Mouse (Mus musculus) ES-E14 (cell line): Measurements from ENCODE around the gene Zfp768. TPM values are rescaled to one million over a fixed set of nuclear protein-coding genes. Genes with fewer than 3 reads are reported as not detected.

ENCODE experiments used
- DNase-seq: peaks from one replicate; pipeline ENCODE4 v3.0.0-alpha.2; 2013; ENCODE audit warnings: low read depth, low spot score
- H3K27ac ChIP-seq: 2 replicates; pipeline ENCODE4 v1.5.1; 2012; ENCODE audit warnings: low read depth, mild to moderate bottlenecking, low read length, moderate library complexity, mixed read lengths; ENCODE audit not compliant: poor library complexity, insufficient read depth, severe bottlenecking
- H3K36me3 ChIP-seq: 2 replicates; pipeline ENCODE4 v1.6.1; 2012; ENCODE audit warnings: mild to moderate bottlenecking, low read length, moderate library complexity, mixed read lengths; ENCODE audit not compliant: control insufficient read depth, poor library complexity, insufficient read depth, severe bottlenecking
- H3K4me1 ChIP-seq, 2 experiments: fragments of 150-350 bp in 1 of 2; sonication (generic) in 1 of 2; 2 replicates each; pipeline ENCODE4 v1.6.1; 2012; ENCODE audit warnings: low read length in 2 of 2, mild to moderate bottlenecking in 1 of 2, mixed read lengths in 1 of 2; ENCODE audit not compliant: control insufficient read depth in 2 of 2, insufficient read depth in 2 of 2, poor library complexity in 1 of 2
- H3K4me3 ChIP-seq, 2 experiments: fragments of 150-350 bp in 1 of 2; sonication (generic) in 1 of 2; 2 replicates each; pipeline ENCODE4 v1.5.1; 2012; ENCODE audit warnings: low read length in 2 of 2, low read depth in 1 of 2, mild to moderate bottlenecking in 1 of 2, mixed read lengths in 1 of 2; ENCODE audit not compliant: insufficient read depth in 1 of 2, poor library complexity in 1 of 2, severe bottlenecking in 1 of 2
- H3K9ac ChIP-seq: 2 replicates; pipeline ENCODE4 v1.6.1; 2012; ENCODE audit warnings: low read depth, mild to moderate bottlenecking, low read length, mixed read lengths; ENCODE audit not compliant: poor library complexity, insufficient read depth, severe bottlenecking
- H3K9me3 ChIP-seq: fragments of 150-350 bp; sonication (generic); 2 replicates; pipeline ENCODE4 v1.6.1; 2012; ENCODE audit warnings: low read depth, mild to moderate bottlenecking, low read length; ENCODE audit not compliant: control insufficient read depth, insufficient read depth
- CHD2 ChIP-seq: IDR thresholded peaks from 2 replicates; pipeline ENCODE4 v1.6.1; 2014; ENCODE audit warnings: mild to moderate bottlenecking, low read depth, low read length, inconsistent platforms
- HCFC1 ChIP-seq: IDR thresholded peaks from 2 replicates; pipeline ENCODE4 v1.6.1; 2012; ENCODE audit warnings: low read length, inconsistent platforms, borderline replicate concordance; ENCODE audit not compliant: insufficient read depth
- MAFK ChIP-seq: IDR thresholded peaks from 2 replicates; pipeline ENCODE4 v1.6.1; 2014; ENCODE audit warnings: mild to moderate bottlenecking, low read depth, low read length, inconsistent platforms; ENCODE audit not compliant: insufficient read depth
- ZC3H11A ChIP-seq: IDR thresholded peaks from 2 replicates; pipeline ENCODE4 v1.6.1; 2012; ENCODE audit warnings: low read depth, mild to moderate bottlenecking, inconsistent platforms, low read length, borderline replicate concordance
- ZNF384 ChIP-seq: IDR thresholded peaks from 2 replicates; pipeline ENCODE4 v1.6.1; 2012; ENCODE audit warnings: low read depth, low read length, inconsistent platforms
- in situ Hi-C, 2 experiments: fragments of 600-800 bp; cut with MboI; formaldehyde crosslinking; loops; one replicate each; pipeline ENCODE4 v1.15.1; 2025; ENCODE audit warnings: low sequenced_read_pairs in 2 of 2, inconsistent platforms in 1 of 2; ENCODE audit not compliant: unreplicated experiment in 2 of 2
- total RNA-seq: library from RNA; depleted of rRNA; stranded (reverse); fragments of 300-350 nt; gene quantifications from 2 replicates; pipeline ENCODE4 v1.2.3, GENCODE M21; 2012

Zfp768 gene
- total RNA-seq, 1 experiment: 4.4 TPM

DNA sequence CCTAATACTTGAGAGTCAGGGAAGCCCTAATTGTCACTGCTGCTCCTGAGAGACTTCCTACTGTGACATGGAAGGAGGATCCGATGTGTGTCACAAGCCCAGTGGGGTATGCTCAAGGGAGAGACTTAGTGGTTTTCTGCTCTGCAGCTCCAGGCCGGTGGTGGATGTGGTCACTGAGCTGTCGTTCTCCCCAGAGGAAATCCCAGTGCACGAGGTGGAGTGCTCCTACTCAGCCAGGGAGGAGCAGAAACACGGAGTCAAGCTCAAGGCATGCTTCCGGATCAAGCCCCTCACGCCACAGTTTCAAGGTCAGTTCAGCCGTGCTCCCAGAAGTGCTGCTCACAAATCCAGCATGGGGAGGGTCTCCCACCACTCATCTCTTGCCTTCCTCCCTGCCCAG is 31.5 kb downstream of the Zfp768 start:
- no peak overlapping the region for H3K4me3 ChIP-seq
- DNase-seq: no peak
- TF ChIP-seq MAFK: no peak
- TF ChIP-seq ZNF384: no peak
- TF ChIP-seq ZC3H11A: no peak
- no peaks in the 10 kb centered on the region for H3K36me3 ChIP-seq
- H3K4me1 ChIP-seq: peaks cover 0 to 7% of the 10 kb centered on the region in 2 experiments; a peak in 3 of 4 replicates
- H3K9me3 ChIP-seq: no peaks in the 10 kb centered on the region
- no peak overlapping the region for H3K9ac ChIP-seq
- no peak overlapping the region for H3K27ac ChIP-seq
- in situ Hi-C loops: no loop called here

DNA sequence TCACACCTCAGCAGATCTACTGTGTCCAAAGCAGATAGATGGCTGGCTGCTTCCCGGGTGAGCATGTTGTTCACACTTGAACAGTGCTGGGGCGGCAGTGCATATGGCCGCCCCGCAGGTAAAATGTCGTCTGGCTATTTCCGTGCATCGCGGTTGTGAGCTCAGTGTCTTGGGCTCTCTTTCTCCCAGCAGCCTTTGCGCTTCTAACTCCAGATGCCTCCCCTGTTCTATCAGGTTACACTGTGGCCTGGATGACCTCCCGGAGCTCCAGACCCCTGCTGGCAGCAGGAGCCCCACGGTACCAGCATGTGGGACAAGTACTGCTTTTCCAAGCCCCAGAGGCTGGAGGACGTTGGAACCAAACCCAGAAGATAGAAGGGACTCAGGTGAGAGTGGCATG is 35.4 kb downstream of the Zfp768 start:
- in situ Hi-C loops: no loop called here
- H3K27ac ChIP-seq: no peak overlapping the region
- no peak overlapping the region; the same call in 1 of the 2 replicates for H3K9ac ChIP-seq
- no peaks in the 10 kb centered on the region for H3K36me3 ChIP-seq
- peak; percentile 30 for DNase-seq
- no peak overlapping the region for H3K4me3 ChIP-seq
- peaks cover 0 to 7% of the 10 kb centered on the region in 2 experiments; a peak in 3 of 4 replicates for H3K4me1 ChIP-seq
- no peak for TF ChIP-seq HCFC1
- no peak for TF ChIP-seq CHD2
- no peak for TF ChIP-seq ZNF384
- TF ChIP-seq ZC3H11A: no peak
- TF ChIP-seq MAFK: no peak
- H3K9me3 ChIP-seq: no peaks in the 10 kb centered on the region

DNA sequence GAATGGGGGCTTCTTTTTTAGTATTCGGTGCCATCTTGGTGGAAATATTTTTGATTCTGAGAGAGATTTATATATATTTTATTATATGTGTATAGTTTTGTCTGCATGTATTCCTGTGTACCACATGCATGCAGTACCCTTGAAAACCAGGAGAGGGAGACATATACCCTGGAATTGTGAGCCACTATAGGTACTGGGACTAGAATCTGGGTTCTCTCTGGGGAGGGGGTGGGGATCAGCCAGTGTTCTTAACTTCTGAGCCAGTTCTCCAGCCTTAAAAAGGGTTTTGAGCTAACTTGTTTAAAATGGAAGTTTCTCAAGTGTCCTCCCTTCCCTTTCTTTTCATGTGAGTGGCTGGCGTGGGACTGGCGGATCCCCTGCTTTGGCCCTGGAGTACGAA is 36.5 kb downstream of the Zfp768 start:
- TF ChIP-seq CHD2: no peak
- TF ChIP-seq ZNF384: no peak
- no peak for TF ChIP-seq MAFK
- TF ChIP-seq ZC3H11A: peak; percentile 70
- H3K36me3 ChIP-seq: no peaks in the 10 kb centered on the region
- H3K4me1 ChIP-seq: peaks cover 0 to 7% of the 10 kb centered on the region in 2 experiments; a peak in 3 of 4 replicates
- peak; percentile 54 for DNase-seq
- no peaks in the 10 kb centered on the region for H3K9me3 ChIP-seq
- in situ Hi-C loops: no loop called here
- no peak overlapping the region for H3K27ac ChIP-seq
- H3K9ac ChIP-seq: no peak overlapping the region
- no peak overlapping the region for H3K4me3 ChIP-seq

DNA sequence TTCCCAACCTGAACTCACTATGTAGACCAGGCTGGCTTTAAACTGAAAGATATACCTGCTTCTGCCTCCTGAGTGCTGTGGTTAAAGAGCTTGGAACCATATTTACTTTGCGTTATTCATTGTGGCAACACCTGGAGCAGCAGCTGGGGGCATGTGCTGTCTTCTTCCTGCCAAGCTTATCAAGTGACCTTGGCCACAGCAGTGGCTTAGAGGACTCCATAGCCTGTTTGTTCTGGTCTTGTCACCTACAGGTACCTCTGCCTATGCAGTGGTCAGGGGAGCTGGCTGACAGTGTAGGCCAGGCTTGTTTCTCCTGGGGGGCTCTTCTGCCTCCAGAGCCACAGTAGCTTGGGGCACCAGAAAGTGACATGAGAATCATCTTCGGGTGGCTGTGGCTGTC is 37.0 kb downstream of the Zfp768 start:
- H3K9ac ChIP-seq: no peak overlapping the region
- DNase-seq: no peak
- no peak overlapping the region for H3K27ac ChIP-seq
- in situ Hi-C loops: no loop called here
- H3K4me1 ChIP-seq: peaks cover 0 to 7% of the 10 kb centered on the region in 2 experiments; a peak in 3 of 4 replicates
- H3K4me3 ChIP-seq: no peak overlapping the region
- no peaks in the 10 kb centered on the region for H3K9me3 ChIP-seq
- H3K36me3 ChIP-seq: no peaks in the 10 kb centered on the region
- no peak for TF ChIP-seq MAFK
- TF ChIP-seq ZNF384: no peak
- TF ChIP-seq CHD2: no peak
- no peak for TF ChIP-seq HCFC1
- no peak for TF ChIP-seq ZC3H11A

DNA sequence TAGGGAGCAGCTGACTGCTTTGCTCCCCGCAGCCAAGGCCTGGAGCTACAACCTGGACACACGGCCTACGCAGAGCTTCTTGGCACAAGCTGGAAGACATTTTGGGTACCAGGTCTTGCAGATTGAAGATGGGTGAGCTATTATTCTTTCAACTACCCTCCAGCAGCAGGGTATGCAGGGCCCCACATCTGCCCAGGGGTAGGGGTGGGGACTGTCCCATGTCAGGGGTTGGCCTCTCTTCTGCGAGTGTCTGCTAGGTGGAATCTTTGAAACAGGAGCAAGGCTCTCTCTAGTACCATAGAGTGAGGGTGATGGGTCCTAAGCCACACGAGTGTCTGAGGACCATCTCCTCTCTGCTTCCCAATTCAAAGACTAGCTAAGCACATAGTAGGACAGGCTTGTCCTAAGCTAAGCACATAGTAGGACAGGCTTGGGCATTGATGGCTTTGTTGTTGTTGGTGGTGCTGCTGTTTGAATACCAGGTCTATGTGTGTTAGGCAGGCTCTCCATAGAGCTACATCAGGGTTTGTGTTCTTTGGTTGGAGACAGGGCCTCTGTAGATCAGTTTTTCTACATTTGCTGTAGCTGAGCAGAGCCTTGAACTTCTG is 47.7 kb downstream of the Zfp768 start:
- no peak overlapping the region for H3K9ac ChIP-seq
- no peak for TF ChIP-seq HCFC1
- no peak for TF ChIP-seq ZC3H11A
- no peak for TF ChIP-seq ZNF384
- TF ChIP-seq MAFK: no peak
- TF ChIP-seq CHD2: no peak
- H3K27ac ChIP-seq: no peak overlapping the region
- no peaks in the 10 kb centered on the region for H3K9me3 ChIP-seq
- 0 out of 4 replicates have a peak, but pooled peaks cover 2 to 3% of the 10 kb centered on the region in 2 experiments for H3K4me1 ChIP-seq
- DNase-seq: no peak
- no peaks in the 10 kb centered on the region for H3K36me3 ChIP-seq
- H3K4me3 ChIP-seq: no peak overlapping the region
- in situ Hi-C loops: no loop called here
